Mouse (Mus musculus): ENCODE results near the gene Zan. TPM values are rescaled to one million over a fixed set of nuclear protein-coding genes. Genes with fewer than 3 reads are reported as not detected.

Zan gene
- polyA plus RNA-seq (2017; shearing (Covaris generic)), result 0.51 TPM

GRCm38 (mm10) chr5:137476964-137477363 is at the start of gene Zan:
Gene Zan (minus strand): TSS chr5:137477064.

GRCm38 (mm10) chr5:137518436-137518835 is 41.6 kb upstream of the Zan start, which contains the start of gene Gigyf1:
Gene Gigyf1 (plus strand): TSS chr5:137518548.

GRCm38 (mm10) chr5:137501709-137502666 is 25.1 kb upstream of the Zan start, which contains the start of gene Pop7:
Gene Pop7 (minus strand): TSS chr5:137502518.

GRCm38 (mm10) chr5:137349384-137350204 is 127.3 kb downstream of the Zan start, which contains the start of gene Ephb4:
Gene Ephb4 (plus strand): TSS chr5:137350109.

GRCm38 (mm10) chr5:137333512-137334174 is 143.2 kb downstream of the Zan start, which contains the start of gene Slc12a9:
Gene Slc12a9 (minus strand): TSS chr5:137333597.

Other genes starting within 250 kb of the Zan start
- gene Ache, start 189.5 kb downstream of the Zan start, polyA plus RNA-seq (2017; shearing (Covaris generic)), result not detected
- not detected for gene Ufsp1, start 182.4 kb downstream of the Zan start, polyA plus RNA-seq (2017; shearing (Covaris generic))
- gene Srrt, start 169.4 kb downstream of the Zan start, polyA plus RNA-seq (2017; shearing (Covaris generic)), result 81.7 TPM
- gene Trip6, start 162.7 kb downstream of the Zan start, polyA plus RNA-seq (2017; shearing (Covaris generic)), result 2.7 TPM
- 9.4 TPM for gene Slc12a9, start 143.5 kb downstream of the Zan start, polyA plus RNA-seq (2017; shearing (Covaris generic))
- not detected for gene Ephb4, start 127.0 kb downstream of the Zan start, polyA plus RNA-seq (2017; shearing (Covaris generic))
- 24.9 TPM for gene Pop7, start 25.5 kb upstream of the Zan start, polyA plus RNA-seq (2017; shearing (Covaris generic))
- gene Gigyf1, start 41.5 kb upstream of the Zan start, polyA plus RNA-seq (2017; shearing (Covaris generic)), result 7.8 TPM
- gene Epo, start 56.2 kb upstream of the Zan start, polyA plus RNA-seq (2017; shearing (Covaris generic)), result not detected
- gene Gnb2, start 56.4 kb upstream of the Zan start, polyA plus RNA-seq (2017; shearing (Covaris generic)), result 244 TPM
- not detected for gene Actl6b, start 76.5 kb upstream of the Zan start, polyA plus RNA-seq (2017; shearing (Covaris generic))
- gene Tfr2, start 92.8 kb upstream of the Zan start, polyA plus RNA-seq (2017; shearing (Covaris generic)), result not detected
- gene Mospd3, start 124.0 kb upstream of the Zan start, polyA plus RNA-seq (2017; shearing (Covaris generic)), result 45.0 TPM
- 2.4 TPM for gene Pcolce, start 136.7 kb upstream of the Zan start, polyA plus RNA-seq (2017; shearing (Covaris generic))
- 0.89 TPM for gene Fbxo24, start 151.9 kb upstream of the Zan start, polyA plus RNA-seq (2017; shearing (Covaris generic))
- 233 TPM for gene Lrch4, start 152.1 kb upstream of the Zan start, polyA plus RNA-seq (2017; shearing (Covaris generic))
- gene Gm20605, start 152.1 kb upstream of the Zan start, polyA plus RNA-seq (2017; shearing (Covaris generic)), result 36.4 TPM
- gene Sap25, start 164.3 kb upstream of the Zan start, polyA plus RNA-seq (2017; shearing (Covaris generic)), result 58.0 TPM
- gene Irs3, start 168.7 kb upstream of the Zan start, polyA plus RNA-seq (2017; shearing (Covaris generic)), result not detected
- gene Agfg2, start 207.7 kb upstream of the Zan start, polyA plus RNA-seq (2017; shearing (Covaris generic)), result 15.5 TPM

All from effector memory CD4-positive, alpha-beta T cell, adult 7 months (primary cell).